Mouse (Mus musculus) embryo, embryonic 11.5 days (tissue): ENCODE data around the gene Abo.
A peak's percentile ranks its signal among the peaks of the same experiment; 100 is the strongest.
"Not testable (repeated sequence)": the region's sequence is repeated elsewhere in the genome, so short reads cannot be mapped to it uniquely, and the experiment has no call there.

Experiments
- DNase-seq: peaks from one replicate; pipeline ENCODE4 v3.0.0-alpha.2; 2012; ENCODE audit warnings: low read depth, low spot score

The Abo gene

DNA sequence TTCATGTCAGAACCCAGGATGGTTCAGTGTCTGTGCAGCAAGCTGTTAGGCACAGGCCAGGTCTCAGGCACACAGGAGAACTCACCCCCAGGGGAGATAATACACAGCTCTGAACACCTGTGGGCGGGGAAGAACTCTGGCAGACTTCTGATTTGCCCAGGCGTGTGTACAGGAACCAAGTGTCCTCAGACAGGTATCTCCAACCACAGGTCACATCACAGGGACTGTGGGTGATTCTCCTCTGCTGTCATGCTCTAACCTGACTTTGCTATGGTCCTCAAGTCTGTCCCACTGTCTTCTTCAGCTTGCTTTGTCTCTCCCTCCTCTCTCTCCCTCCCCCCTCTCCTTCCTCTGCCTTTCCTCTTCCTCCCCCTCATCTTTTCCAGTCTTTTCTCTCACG, at the start of gene Abo:
Gene Abo, minus strand, starts transcription at position 101 of the 400 bp plus-strand sequence.
- DNase-seq = no peak

DNA sequence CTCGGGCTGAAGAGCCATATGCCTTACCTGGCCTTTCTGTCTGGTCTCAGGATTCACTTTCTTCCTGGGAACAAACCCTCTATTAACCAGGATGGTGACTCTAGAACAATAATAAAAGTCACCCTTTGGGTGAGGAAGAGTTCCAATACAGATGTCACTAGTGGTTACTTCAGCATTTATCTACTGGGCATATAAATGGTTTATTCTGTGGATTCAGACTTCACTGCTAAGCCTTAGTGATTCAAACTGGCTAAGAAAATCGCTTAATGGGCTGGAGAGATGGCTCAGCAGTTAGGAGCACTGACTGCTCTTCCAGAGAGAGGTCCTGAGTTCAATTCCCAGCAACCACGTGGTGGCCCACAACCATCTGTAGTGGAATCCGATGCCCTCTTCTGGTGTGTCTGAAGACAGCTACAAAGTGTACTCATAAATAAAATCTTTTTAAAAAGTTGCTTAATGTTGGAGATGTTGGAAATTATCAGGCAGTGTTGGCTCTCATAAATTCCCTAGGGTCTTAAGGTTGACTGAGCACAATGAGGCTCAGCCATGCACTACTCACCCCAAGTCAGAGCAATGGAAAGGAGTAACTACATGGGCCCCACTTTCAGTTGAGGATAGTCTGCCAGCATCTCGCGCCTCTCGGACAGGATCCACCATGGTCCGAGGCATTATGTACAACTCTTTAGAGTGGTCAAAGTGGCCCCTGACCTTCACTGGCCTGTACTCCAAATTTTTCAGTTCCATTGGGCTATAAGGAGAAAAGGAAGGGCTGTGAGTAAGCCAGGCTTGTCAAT, 49.6 kb upstream of the Abo start:
- DNase-seq = no peak

DNA sequence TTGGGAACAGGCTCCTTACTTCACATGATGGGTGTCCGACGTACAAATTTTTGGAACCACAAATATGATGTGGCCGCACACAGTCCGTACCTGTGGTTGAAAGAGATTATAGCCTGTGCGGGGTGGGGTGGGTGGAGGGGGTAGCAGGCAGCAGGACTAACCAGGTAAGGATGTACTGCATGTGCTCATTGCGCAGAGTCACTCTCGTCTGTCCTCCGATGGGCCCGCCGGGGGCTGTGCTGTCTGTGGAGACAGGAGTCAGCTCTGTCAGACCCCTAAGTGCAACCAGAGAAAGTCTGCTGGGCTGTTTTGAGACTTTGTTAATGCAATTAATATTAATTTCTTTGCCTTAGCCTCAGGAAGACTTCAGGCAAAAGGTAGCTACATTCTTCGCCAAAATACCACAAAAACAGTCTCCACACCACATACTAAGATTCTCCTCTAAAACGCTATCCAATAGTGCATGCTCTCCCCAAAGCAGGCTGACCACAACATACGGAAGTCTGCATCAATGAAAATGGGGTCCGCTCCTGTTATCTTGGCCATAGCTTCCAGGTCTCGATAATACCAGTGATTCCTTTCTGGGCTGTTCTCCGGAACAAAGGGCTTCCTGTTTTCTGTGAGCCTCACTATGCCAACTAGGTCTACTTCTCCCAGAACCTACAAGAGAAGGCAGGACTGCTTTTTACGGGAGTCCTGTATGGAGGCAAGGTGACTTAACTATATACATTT, 48.8 kb upstream of the Abo start:
- DNase-seq = no peak

DNA sequence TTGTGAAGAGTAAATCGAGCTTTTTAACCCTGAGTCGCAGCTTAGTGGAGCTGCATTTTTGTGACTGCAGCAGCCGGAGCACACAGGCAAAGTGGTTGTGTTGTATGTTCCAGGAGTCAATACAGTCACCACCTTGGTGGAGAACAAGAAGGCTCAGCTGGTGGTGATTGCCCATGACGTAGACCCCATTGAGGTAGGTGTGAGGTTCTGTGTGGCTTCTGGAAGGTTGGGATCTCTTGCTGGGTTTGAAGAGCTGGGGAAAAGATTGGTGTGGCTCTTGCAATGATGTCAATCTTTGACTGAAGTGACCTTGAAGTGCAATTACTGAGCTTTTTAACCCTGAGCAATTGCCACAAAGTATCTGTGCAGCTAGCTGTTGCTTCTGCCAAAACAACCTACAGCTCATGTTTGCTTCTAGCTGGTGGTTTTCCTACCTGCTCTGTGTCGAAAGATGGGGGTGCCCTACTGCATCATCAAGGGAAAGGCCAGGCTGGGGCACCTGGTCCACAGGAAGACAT, 47.5 kb upstream of the Abo start:
- no peak for DNase-seq

DNA sequence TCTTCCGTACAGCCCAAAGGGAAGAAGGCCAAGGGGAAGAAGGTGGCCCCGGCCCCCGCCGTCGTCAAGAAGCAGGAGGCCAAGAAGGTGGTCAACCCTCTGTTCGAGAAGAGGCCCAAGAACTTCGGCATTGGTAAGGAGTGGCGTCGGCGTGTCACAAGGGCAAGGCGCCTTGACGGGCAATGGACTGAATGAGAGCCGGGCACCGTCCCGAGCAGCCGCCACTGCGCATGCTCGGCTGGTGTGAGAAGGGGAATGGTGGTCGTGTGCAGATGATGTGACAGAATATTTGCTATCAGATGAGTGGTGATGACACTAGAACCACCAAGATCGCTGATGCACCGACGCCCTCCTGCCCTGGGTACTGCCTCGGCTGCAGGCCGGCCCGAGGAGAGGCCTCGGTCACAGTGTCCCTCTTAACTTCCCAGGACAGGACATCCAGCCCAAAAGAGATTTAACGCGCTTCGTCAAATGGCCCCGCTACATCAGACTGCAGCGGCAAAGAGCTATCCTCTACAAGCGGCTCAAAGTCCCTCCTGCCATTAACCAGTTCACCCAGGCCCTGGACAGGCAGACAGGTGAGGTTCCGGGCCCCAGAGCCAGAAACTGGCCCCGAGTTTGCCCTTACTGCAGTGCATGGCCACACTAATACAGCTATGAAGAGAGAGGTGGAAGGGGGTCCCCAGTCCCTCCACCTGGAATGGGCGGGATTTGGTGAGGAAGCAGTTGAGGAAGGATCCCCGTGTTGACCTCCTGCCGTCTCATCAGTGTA, 46.4 kb upstream of the Abo start:
- no peak for DNase-seq

DNA sequence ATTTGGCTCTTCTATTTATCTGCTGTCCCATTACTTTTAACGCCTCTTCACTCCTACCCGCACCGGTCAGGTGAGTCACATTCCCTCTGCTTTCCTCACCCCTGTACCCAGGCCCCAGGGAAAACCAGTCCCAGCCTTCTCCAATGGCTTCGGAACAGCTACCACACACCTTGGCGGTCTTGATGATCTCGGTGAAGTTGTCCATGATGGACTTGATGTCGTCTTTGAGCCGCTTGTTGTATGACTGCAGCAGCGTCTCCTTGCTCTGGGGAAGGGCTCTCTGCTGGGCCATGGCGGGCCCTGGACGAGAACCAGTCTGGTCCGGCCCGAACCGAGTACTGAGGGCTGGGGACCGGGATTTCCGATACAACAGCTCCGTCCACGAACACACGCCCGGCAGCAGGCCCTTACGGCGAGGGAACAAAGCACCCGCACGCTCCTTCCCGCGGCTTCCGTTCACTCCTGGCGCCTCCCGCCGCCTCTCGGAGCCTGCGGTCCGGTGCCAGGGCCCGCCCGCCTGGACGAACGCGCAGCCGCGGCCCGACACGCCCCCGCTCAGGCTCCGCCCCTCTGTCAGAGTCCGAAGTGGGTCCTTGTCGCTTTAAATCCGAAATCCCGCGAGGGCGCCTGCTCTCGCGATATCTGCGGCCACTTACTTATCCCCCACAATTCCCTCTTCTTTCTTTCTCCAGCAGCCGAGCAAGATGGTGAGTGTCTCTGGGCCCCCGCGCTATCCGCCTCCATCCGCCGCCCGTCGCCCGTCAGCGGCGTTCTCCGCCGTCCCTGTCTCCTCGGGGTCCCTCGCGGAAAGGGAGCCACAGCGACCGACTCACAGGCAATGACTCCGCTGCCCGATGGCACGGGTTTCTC, 45.6 kb upstream of the Abo start, which contains the start of the genes Med22 and Rpl7a:
Gene Med22, minus strand, starts transcription at position 554 of the 870 bp plus-strand sequence.
Gene Rpl7a, plus strand, starts transcription at position 641 of the 870 bp plus-strand sequence.
- peak; percentile 100 for DNase-seq

DNA sequence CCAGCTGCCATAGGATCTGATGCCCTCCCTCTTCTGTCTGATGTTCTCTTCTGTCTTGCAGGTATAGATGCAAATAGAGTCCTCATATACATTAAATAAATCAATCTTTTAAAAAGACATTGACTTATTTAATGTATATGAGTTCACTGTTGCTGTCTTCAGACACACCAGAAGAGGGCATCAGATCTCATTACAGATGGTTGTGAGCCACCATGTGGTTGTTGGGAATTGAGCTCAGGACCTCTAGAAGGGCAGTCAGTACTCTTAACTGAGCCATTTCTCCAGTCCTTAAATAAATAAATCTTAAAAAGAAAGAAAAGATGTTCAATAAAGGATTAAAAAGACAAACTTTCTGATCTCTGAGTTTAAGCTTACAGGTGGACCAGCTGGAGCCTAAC, 44.6 kb upstream of the Abo start:
- no peak for DNase-seq

DNA sequence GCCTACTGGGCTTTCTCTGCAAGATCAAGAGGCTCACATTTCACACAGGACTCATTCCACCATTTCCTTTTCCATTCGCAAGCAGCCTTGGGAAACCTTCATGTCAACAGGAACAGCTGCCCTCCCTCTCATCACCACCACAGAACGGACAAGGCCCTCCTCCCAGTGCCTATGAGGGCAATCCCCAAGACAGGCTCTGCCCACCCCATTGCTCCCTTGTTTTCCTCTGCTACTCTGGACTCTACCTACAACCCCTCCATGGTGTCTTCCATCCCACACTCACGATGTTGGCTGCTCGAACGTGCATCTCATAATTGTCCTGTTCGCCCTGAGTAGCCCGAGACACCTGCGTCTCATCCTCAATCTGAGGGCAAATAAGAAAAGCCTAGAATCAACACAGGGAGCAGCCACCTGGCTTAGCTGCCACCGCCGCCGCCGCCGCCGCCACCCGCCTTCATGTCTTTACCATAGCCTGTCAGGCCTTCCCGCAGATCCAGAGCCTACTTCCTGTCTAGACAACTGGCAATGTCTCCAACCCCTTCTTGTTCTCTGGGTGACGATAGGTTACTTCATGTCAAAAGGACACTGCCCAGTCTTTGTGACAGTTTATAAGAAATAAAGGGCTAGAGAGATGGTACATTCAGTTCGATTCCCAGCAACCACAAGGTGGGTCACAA, 44.1 kb upstream of the Abo start:
- DNase-seq = no peak

DNA sequence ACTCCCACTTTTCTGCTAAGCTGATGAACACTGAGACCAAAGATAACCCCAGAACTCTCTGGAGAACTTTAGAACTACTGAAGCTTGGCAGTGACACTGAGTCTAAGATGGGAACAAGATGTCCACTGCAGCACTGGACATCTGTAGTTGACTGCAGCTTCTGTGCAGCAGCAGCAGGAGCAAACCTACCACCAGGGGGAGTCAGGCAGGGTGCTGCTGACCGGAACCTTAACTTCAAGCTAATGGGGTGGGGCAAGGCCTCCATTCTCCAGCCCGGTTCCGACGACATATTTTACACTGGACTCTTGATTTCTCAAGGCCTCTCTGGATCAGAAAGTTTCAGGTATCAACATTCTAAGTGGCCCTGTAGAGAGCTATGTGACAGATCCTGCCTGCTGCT, 42.3 kb upstream of the Abo start:
- no peak for DNase-seq

DNA sequence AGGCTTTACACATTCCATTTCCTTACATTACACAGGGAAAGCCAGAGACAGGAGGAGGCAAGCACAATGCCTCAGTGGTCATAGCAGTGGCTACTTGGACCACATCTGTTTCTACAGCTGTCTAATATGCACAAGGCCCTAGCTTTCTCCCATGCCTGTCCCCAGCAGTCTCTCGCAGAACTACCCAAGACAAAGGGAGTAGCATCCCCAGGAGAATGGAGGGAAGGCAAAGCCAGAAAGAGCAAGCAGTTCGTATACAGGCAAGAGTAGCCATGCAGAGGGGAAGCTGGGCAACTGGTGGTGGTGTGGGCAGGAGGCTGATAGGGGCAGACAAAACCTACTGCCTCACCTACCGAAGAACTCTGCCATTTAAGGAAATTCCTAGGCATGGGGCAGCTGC, 41.7 kb upstream of the Abo start:
- no peak for DNase-seq

DNA sequence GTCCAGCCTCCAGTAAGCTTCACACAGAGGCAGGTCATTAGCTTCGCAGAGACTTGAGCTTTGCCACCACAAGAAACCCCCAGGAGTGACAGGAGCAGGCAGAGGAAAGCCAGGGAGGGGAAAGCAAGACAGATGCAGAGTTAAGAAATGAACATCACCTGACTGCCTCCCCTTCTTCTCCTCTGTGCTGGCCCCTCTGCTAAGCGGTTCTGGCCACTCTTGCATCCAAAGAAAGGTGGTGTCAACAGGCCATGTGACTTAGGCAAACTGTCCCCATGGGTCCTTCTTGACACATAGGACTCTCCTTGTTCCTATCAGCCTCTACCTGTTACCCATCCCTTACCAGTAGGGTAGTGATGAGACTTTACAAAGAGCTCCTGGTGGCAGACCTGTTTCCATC, 41.2 kb upstream of the Abo start:
- no peak for DNase-seq

DNA sequence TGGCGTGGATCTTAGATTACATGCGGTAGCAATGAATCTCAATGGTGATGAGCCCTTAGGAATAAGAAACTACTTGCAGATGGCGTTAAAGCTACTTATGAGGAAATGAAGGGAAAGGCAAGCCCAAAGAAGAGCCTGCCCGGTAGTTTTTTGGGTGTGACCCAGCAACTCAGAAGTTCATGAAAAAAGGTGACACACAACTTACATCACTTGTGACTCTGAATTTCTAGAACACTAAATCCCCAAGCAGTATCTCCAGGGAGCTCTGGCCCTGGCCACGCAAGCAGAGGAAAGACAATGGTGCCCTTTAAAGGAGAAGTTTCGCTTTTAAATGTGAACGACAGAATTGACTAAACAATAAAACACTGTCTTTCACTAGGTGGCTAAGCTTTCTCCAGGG, 38.5 kb upstream of the Abo start:
- no peak for DNase-seq

DNA sequence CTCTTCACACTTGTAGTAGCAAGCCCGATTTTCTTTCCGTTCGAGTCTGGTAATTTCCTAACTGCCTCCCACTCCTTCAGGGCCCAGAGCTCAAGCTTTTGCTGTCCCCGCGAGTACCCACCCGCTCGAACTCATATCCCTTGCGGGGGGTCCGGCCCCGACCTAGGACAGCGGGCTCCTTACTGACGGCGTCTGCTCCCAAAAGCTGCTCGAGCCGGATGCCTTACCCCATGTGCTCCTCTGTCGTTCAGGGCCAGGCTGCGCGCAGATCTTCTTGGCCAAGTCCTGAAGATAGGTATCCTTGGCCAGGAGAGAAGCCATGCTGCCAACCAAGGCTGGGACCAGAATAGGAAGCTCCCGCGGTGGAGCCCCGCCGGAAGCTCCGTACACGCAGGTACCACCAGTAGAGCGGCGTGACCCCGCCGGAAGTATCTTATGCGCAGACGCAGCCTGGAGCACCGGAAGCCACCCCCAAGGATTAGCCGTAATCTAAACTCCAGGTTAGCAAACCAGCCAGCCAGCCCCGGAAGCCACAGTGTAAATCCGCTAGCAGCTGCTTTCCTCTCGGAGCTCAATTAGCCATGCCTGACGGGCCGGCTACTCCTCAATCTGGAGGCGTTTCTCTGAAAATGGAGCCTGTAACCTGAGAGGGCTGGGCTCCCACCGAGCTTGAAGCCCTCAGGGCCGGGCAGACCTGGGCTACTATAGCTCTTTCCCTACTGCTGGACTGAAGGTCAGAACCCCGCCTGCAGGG, 37.9 kb upstream of the Abo start, which contains the start of gene Surf6:
Gene Surf6, minus strand, starts transcription at position 413 of the 754 bp plus-strand sequence.
- peak; percentile 88 for DNase-seq

DNA sequence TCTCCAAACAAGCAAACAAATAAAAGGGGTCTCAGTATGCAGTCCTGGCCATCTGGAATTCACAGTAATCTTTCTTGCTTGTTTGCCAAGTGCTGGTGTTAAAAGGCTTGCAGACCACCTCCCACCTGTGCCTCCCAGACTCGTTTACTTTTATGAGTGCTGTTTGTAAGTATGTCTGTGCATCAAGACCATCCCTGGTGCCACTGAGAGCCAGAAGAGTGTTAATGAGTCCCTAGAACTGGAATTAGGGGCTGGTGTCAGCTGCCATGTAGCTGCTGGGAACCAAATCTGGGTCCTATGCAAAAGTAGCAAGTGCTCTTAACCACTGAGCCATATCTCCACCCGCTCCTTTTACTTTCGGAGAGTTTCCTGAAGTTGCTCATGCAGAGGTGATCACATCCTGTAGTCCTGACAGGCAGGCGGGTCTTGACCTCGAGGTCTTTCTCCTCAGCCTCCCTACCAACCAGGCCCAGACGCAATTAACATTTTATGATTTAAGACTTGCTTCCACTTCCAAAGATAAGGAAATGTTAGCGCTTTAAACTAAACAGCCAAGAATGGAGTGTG, 37.1 kb upstream of the Abo start:
- DNase-seq = no peak

DNA sequence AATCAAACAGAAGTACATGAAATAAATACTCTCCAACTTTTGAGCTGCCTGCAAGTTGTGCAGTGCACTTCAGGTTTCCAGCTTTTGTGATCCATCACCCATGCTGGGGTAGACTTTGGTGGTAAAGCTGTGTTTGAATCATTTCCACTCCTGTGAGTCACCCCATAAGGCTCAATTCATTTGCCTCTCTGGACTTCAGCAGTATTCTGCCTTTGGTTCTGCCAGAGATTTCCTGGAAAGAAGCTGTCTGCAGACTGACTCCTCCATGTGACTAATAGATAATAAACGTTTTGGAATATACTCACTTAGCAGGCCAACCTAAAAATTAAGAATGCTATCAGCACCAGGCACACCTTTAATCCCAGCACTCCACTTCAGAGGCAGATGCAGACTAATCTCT, 36.0 kb upstream of the Abo start:
- no peak for DNase-seq

DNA sequence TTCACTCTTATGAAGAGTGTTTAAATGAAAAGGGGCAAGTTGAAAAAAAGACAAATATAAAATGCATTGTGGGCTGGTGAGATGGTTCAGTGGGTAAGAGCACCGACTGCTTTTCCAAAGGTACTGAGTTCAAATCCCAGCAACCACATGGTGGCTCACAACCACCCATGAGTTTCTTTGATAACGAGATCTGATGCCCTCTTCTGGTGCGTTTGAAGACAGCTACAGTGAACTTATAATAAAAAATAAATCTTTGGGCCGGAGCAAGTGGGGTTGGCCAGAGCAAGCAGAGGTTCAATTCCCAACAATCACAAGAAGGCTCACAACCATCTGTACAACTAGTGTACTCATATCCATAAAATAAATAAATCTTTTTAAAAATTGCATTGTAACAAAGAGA, 31.1 kb upstream of the Abo start:
- DNase-seq = no peak

DNA sequence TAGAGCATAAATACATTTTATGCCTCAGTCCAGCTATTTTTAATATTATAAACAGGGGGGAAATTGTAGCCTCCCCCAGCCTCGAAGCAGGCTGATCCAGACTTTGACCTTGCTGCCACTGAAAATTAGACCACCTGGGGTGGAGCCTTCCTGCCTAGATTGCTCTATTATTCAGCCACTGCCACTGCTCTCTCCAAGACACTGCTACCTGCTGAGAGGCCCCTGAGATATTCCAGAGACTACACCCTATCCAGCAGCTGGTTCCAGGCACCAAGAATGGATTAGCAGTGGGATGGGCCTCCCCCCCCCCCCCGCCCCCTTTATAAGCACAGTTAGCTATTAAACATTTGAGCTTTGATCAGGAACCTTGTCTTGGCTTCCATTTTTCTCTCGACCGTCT, 21.4 kb upstream of the Abo start:
- DNase-seq = not testable (repeated sequence)

DNA sequence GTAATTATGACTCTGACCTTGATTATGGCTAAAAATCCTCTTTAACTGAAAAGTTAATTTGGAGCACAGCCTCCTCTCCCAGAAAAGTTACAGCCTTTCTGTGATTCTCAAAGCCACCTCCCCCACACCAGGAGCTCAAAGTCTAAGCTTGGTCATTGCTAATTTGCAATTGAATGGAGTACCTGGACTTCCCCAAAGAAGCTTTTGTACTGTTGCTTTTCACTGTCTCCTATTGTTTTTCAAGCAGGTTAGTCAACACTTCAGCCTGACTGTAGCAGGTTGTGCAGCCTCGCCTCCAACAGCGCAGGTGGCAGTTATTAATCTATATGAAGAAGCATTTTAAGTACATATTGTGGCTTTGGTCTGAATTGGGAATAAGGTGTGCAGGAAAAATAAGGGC, 20.8 kb upstream of the Abo start:
- not testable (repeated sequence) for DNase-seq

DNA sequence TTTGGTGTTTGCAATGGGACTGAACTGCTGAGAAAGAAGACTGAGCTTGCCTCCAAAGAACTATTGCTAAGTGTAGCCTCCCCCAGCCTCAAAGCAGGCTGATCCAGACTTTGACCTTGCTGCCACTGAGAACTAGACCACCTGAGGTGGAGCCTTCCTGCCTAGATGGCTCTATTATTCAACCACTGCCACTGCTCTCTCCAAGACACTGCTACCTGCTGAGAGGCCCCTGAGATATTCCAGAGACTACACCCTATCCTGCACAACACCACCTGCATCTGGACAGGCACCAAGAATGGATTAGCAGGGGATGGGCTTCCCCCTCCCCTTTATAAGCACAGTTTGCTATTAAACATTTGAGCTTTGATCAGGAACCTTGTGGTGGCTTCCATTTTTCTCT, 13.8 kb upstream of the Abo start:
- no peak for DNase-seq
